Mouse (Mus musculus) MEL (cell line): ENCODE results near the gene Defb25. TPM values are rescaled to one million over a fixed set of nuclear protein-coding genes. Genes with fewer than 3 reads are reported as not detected.
A peak's percentile ranks its signal among the peaks of the same experiment; 100 is the strongest.

ENCODE experiments used
- DNase-seq: peaks from one replicate; pipeline ENCODE4 v3.0.0; 2011; ENCODE audit warnings: low read depth, low spot score
- H3K27ac ChIP-seq: 2 replicates; pipeline ENCODE4 v1.5.1; 2012; ENCODE audit warnings: low read depth, mild to moderate bottlenecking, control low read depth, low read length, moderate library complexity; ENCODE audit not compliant: control insufficient read depth
- H3K27me3 ChIP-seq, 2 experiments: fragments of 150-350 bp in 1 of 2; sonication (generic) in 1 of 2; 2 replicates each; pipeline ENCODE4 v1.6.1; 2012; ENCODE audit warnings: low read length in 2 of 2, mild to moderate bottlenecking in 2 of 2, improper control_type of control experiment in 1 of 2, moderate library complexity in 1 of 2; ENCODE audit not compliant: insufficient read depth in 2 of 2, control insufficient read depth in 1 of 2
- H3K36me3 ChIP-seq, 2 experiments: 2 replicates each; pipeline ENCODE4 v1.6.1; 2012 to 2014; ENCODE audit warnings: low read length in 2 of 2, improper control_type of control experiment in 1 of 2, inconsistent platforms in 1 of 2, mild to moderate bottlenecking in 1 of 2; ENCODE audit not compliant: insufficient read depth in 2 of 2, control insufficient read depth in 1 of 2
- H3K4me1 ChIP-seq, 2 experiments: fragments of 150-350 bp in 1 of 2; sonication (generic) in 1 of 2; 2 replicates each; pipeline ENCODE4 v1.6.1; 2012; ENCODE audit warnings: low read length in 2 of 2, improper control_type of control experiment in 1 of 2, mild to moderate bottlenecking in 1 of 2; ENCODE audit not compliant: insufficient read depth in 2 of 2, control insufficient read depth in 1 of 2
- H3K4me3 ChIP-seq, 2 experiments: fragments of 150-350 bp in 1 of 2; sonication (generic) in 1 of 2; 2 replicates each; pipeline ENCODE4 v1.5.1; 2012; ENCODE audit warnings: low read depth in 2 of 2, low read length in 2 of 2, mild to moderate bottlenecking in 2 of 2, moderate library complexity in 2 of 2, control low read depth in 1 of 2, improper control_type of control experiment in 1 of 2; ENCODE audit not compliant: control insufficient read depth in 1 of 2, insufficient read depth in 1 of 2
- H3K79me2 ChIP-seq: 2 replicates; pipeline ENCODE4 v1.6.1; 2012; ENCODE audit warnings: mild to moderate bottlenecking, low read length, moderate library complexity; ENCODE audit not compliant: control insufficient read depth, poor library complexity, insufficient read depth
- H3K9ac ChIP-seq: 2 replicates; pipeline ENCODE4 v1.6.1; 2012; ENCODE audit warnings: low read depth, mild to moderate bottlenecking, control low read depth, low read length, moderate library complexity; ENCODE audit not compliant: control insufficient read depth, poor library complexity, severe bottlenecking
- H3K9me3 ChIP-seq: fragments of 150-350 bp; sonication (generic); replicated peaks from 2 replicates; pipeline ENCODE4 v1.6.1; 2012; ENCODE audit warnings: mild to moderate bottlenecking, low read length, improper control_type of control experiment, moderate library complexity; ENCODE audit not compliant: insufficient read depth
- CTCF ChIP-seq, 3 experiments: IDR thresholded peaks in 2 of 3; conservative IDR thresholded peaks in 1 of 3; 2 replicates each; pipeline ENCODE4 v1.5.1; 2011 to 2012; ENCODE audit warnings: low read length in 3 of 3, low read depth in 2 of 3, mild to moderate bottlenecking in 2 of 3, improper control_type of control experiment in 1 of 3, inconsistent platforms in 1 of 3, mixed read lengths in 1 of 3, moderate library complexity in 1 of 3; ENCODE audit not compliant: control insufficient read depth in 1 of 3, insufficient read depth in 1 of 3, poor library complexity in 1 of 3, severe bottlenecking in 1 of 3
- EP300 ChIP-seq, 2 experiments: IDR thresholded peaks; 2 replicates each; pipeline ENCODE4 v1.6.1; 2011; ENCODE audit warnings: improper control_type of control experiment in 2 of 2, low read length in 2 of 2, low read depth in 1 of 2, mild to moderate bottlenecking in 1 of 2
- ETS1 ChIP-seq: IDR thresholded peaks from 2 replicates; pipeline ENCODE4 v1.6.1; 2012; ENCODE audit warnings: low read depth, mild to moderate bottlenecking, inconsistent platforms, low read length, improper control_type of control experiment, moderate library complexity
- HCFC1 ChIP-seq: IDR thresholded peaks from 2 replicates; pipeline ENCODE4 v1.6.1; 2012; ENCODE audit warnings: low read depth, mild to moderate bottlenecking, inconsistent platforms, low read length, improper control_type of control experiment, moderate library complexity
- JUND ChIP-seq: IDR thresholded peaks from 2 replicates; pipeline ENCODE4 v1.6.1; 2011; ENCODE audit warnings: low read depth, mild to moderate bottlenecking, improper control_type of control experiment, low read length
- KAT2A ChIP-seq: conservative IDR thresholded peaks from 2 replicates; pipeline ENCODE4 v1.6.1; 2012; ENCODE audit warnings: low read depth, low read length, improper control_type of control experiment, inconsistent platforms
- MAX ChIP-seq: IDR thresholded peaks from 2 replicates; pipeline ENCODE4 v1.6.1; 2011; ENCODE audit warnings: low read length, improper control_type of control experiment
- MAZ ChIP-seq: IDR thresholded peaks from 2 replicates; pipeline ENCODE4 v1.6.1; 2012; ENCODE audit warnings: low read depth, mild to moderate bottlenecking, inconsistent platforms, low read length, improper control_type of control experiment
- MYC ChIP-seq: IDR thresholded peaks from 2 replicates; pipeline ENCODE4 v1.6.1; 2011; ENCODE audit warnings: low read depth, mild to moderate bottlenecking, low read length, improper control_type of control experiment, moderate library complexity
- POLR2AphosphoS2 ChIP-seq: IDR thresholded peaks from 2 replicates; pipeline ENCODE4 v1.6.1; 2011; ENCODE audit warnings: low read length, improper control_type of control experiment
- RAD21 ChIP-seq: IDR thresholded peaks from 2 replicates; pipeline ENCODE4 v1.6.1; 2011; ENCODE audit warnings: mild to moderate bottlenecking, low read depth, low read length, improper control_type of control experiment
- SIN3A ChIP-seq: IDR thresholded peaks from 2 replicates; pipeline ENCODE4 v1.6.1; 2012; ENCODE audit warnings: low read length, improper control_type of control experiment, inconsistent platforms
- SMC3 ChIP-seq: IDR thresholded peaks from 2 replicates; pipeline ENCODE4 v1.6.1; 2011; ENCODE audit warnings: low read depth, low read length, improper control_type of control experiment
- TAL1 ChIP-seq: IDR thresholded peaks from 2 replicates; pipeline ENCODE4 v1.6.1; 2012; ENCODE audit warnings: mild to moderate bottlenecking, inconsistent platforms, low read length, moderate library complexity, mixed read lengths
- TCF12 ChIP-seq: IDR thresholded peaks from 2 replicates; pipeline ENCODE4 v1.6.1; 2014; ENCODE audit warnings: low read depth, mild to moderate bottlenecking, inconsistent platforms, low read length, improper control_type of control experiment, moderate library complexity
- ZC3H11A ChIP-seq: IDR thresholded peaks from 2 replicates; pipeline ENCODE4 v1.6.1; 2012; ENCODE audit warnings: low read depth, mild to moderate bottlenecking, inconsistent platforms, low read length, improper control_type of control experiment
- ZNF384 ChIP-seq: IDR thresholded peaks from 2 replicates; pipeline ENCODE4 v1.6.1; 2012; ENCODE audit warnings: low read depth, mild to moderate bottlenecking, inconsistent platforms, low read length, improper control_type of control experiment
- polyA plus RNA-seq, 2 experiments: library from polyadenylated mRNA; stranded (reverse) in 1 of 2; unstranded in 1 of 2; fragments of >175 nt in 1 of 2; fragments of >200 nt in 1 of 2; gene quantifications; 2 replicates each; pipeline versions ENCODE4 v1.2.1 to v1.2.4; 2012; ENCODE audit warnings: low replicate concordance in 2 of 2, low read depth in 1 of 2; ENCODE audit not compliant: insufficient read length in 2 of 2, insufficient read depth in 1 of 2, missing spikeins in 1 of 2
- total RNA-seq: library from RNA; depleted of rRNA; stranded (reverse); fragments of 300-350 nt; gene quantifications from 2 replicates; pipeline ENCODE4 v1.2.3, GENCODE M21; 2012

The Defb25 gene
- total and polyA plus RNA-seq, 3 experiments: not detected

DNA sequence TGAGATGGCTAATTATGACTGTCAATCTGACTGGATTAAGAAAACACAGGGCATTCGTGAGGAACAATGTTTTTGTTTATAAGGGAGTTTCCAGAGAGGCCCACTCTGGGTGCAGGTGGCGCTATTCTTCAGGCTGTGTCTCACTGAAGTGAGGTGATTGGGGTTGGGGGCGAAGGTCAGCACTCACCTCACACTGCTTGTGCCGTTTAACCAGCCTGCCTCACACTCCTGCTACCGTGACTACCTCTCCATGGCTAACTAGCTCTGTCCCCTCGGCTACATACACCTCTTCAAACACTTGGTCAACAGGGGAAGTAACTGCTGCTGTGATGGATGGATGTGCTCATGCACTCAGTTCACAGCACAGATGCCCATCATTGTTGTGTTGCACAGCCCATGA, 33.8 kb downstream of the Defb25 start:
- TF ChIP-seq CTCF (IDR thresholded peaks at IDR 0.05 in 2 of 3, conservative IDR thresholded peaks at IDR 0.05 in 1 of 3; ENCODE audit: control insufficient read depth in 1 of 3, insufficient read depth in 1 of 3, low read depth in 2 of 3, low read length in 3 of 3, poor library complexity in 1 of 3, severe bottlenecking in 1 of 3): 0 out of 6 replicates have a peak, but pooled peaks of 1 of the 3 experiments have one; percentile 5
- no peak for TF ChIP-seq MYC
- Histone ChIP-seq H3K27me3 (peaks cover 2 to 3% of the 10 kb centered on the region in 2 experiments), H3K27ac (no peak overlapping the region), H3K4me1 (no peaks in the 10 kb centered on the region), H3K36me3 (no peaks in the 10 kb centered on the region; a peak in 1 of 4 replicates), H3K4me3 (no peak overlapping the region), H3K9me3 (no peaks in the 10 kb centered on the region), H3K79me2 (no peaks in the 10 kb centered on the region), H3K9ac (no peak overlapping the region)
- DNase-seq: no peak

DNA sequence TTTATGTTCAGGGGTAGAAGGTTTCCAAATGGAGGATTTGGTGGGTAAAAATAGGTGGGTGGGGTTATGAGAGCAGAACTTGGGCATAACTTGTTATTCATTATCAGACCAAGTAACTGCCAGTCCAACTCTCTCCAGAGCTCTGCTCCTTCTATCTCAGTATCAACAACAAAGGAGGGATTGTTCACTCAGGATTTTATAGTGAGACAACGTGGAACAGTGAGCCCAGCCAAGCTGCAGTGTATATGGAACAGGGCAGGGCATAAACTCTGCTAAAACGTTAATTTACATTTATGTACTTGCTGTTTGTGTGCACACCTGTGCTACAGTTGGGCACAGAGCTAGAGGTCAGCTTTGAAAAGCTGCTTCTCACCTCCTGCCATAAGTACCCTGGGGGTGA, 34.4 kb downstream of the Defb25 start:
- no peak overlapping the region for H3K9ac ChIP-seq
- no peak overlapping the region for H3K4me3 ChIP-seq
- DNase-seq: no peak
- H3K4me1 ChIP-seq: no peaks in the 10 kb centered on the region
- no peaks in the 10 kb centered on the region for H3K79me2 ChIP-seq
- H3K27ac ChIP-seq: no peak overlapping the region
- no peaks in the 10 kb centered on the region for H3K9me3 ChIP-seq
- H3K36me3 ChIP-seq: no peaks in the 10 kb centered on the region; a peak in 1 of 4 replicates
- TF ChIP-seq MAX: no peak
- TF ChIP-seq SIN3A: no peak
- no peak for TF ChIP-seq ETS1
- TF ChIP-seq HCFC1: no peak
- H3K27me3 ChIP-seq: peaks cover 2 to 5% of the 10 kb centered on the region in 2 experiments; a peak in 3 of 4 replicates

DNA sequence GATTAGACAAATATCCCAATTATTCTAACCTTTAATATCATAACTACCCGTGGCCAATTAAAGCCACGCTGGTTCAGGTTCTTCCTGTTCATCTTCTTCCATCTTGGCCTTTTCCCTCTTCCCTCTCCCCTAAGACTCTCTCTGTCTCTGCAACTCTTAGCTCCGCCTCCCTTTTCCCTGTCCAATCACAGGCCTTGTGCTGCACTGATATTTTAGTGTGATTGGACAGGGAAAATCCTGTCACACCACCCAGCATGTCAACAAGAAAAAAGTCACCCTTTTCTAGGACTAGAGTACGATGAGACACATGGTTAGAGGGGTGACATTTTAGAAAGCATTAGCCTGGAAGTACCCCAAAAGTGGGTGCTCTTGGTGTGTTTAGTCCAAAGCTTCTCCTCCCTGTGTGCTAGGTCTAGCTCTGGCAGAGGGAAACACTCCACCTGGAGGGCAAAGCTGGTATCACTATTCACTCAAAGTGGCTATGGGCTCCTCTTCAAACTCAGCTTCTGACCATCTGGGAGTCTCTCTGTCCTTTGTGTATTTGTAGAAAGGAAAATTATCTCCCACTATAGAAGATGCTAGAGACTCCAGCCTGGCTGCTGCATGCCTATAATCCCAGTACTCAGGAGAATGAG, 35.8 kb downstream of the Defb25 start:
- Histone ChIP-seq H3K4me1 (no peaks in the 10 kb centered on the region), H3K27ac (no peak overlapping the region), H3K27me3 (peaks cover 3 to 6% of the 10 kb centered on the region in 2 experiments; a peak in 3 of 4 replicates), H3K36me3 (no peaks in the 10 kb centered on the region; a peak in 1 of 4 replicates), H3K79me2 (no peaks in the 10 kb centered on the region), H3K9ac (no peak overlapping the region), H3K9me3 (no peaks in the 10 kb centered on the region), H3K4me3 (no peak overlapping the region)
- DNase-seq: peak; percentile 53
- no peak for TF ChIP-seq SIN3A
- TF ChIP-seq TAL1: no peak
- TF ChIP-seq TCF12: no peak
- no peak for TF ChIP-seq ZNF384
- TF ChIP-seq ZC3H11A: 0 out of 2 replicates have a peak, but pooled peaks have one; percentile 15
- no peak for TF ChIP-seq KAT2A
- TF ChIP-seq MAZ: no peak
- no peak for TF ChIP-seq HCFC1
- peak; percentile 56 for TF ChIP-seq SMC3
- peak; percentile 13 for TF ChIP-seq RAD21
- no peak for TF ChIP-seq JUND
- no peak for TF ChIP-seq EP300 (IDR thresholded peaks at IDR 0.05; ENCODE audit: low read depth in 1 of 2, low read length in 2 of 2)
- TF ChIP-seq POLR2AphosphoS2: no peak
- TF ChIP-seq CTCF (IDR thresholded peaks at IDR 0.05 in 2 of 3, conservative IDR thresholded peaks at IDR 0.05 in 1 of 3; ENCODE audit: control insufficient read depth in 1 of 3, insufficient read depth in 1 of 3, low read depth in 2 of 3, low read length in 3 of 3, poor library complexity in 1 of 3, severe bottlenecking in 1 of 3): peak; percentile 43 to 61 (median 52)
